Mouse (Mus musculus): Measurements from ENCODE around the gene Gm21981.

Gene Gm21981

GRCm38 (mm10) chr17:47702548-47703345 is 8.5 kb upstream of the Gm21981 start:
- DNase-seq (ENCODE audit: low spot score in 2 of 2), result no peak

- DNase-seq (ENCODE audit: low spot score in 2 of 2), result no peak
These were observed 7.5 kb upstream of the Gm21981 start for GRCm38 (mm10) chr17:47701793-47702192.

- no peak for DNase-seq (ENCODE audit: low spot score in 2 of 2)
These were observed 4.8 kb upstream of the Gm21981 start for GRCm38 (mm10) chr17:47699055-47699454.

GRCm38 (mm10) chr17:47698156-47698555 is 3.9 kb upstream of the Gm21981 start:
- DNase-seq (ENCODE audit: low spot score in 2 of 2), result no peak

GRCm38 (mm10) chr17:47695337-47695710 is 1.1 kb upstream of the Gm21981 start:
- DNase-seq (ENCODE audit: low spot score in 2 of 2), result no peak

- peak; percentile 96 to 97 for DNase-seq (ENCODE audit: low spot score in 2 of 2)
These were observed 465 bp upstream of the Gm21981 start, which contains the start of gene Prickle4 for GRCm38 (mm10) chr17:47694503-47695336. Gene Prickle4, minus strand, starts transcription at chr17:47694736.

- peak; percentile 31 to 72 for DNase-seq (ENCODE audit: low spot score in 2 of 2)
These were observed 399 bp downstream of the Gm21981 start for GRCm38 (mm10) chr17:47693671-47694441.

- no peak for DNase-seq (ENCODE audit: low spot score in 2 of 2)
These were observed 2.6 kb downstream of the Gm21981 start for GRCm38 (mm10) chr17:47691650-47692049.

- no peak for DNase-seq (ENCODE audit: low spot score in 2 of 2)
These were observed 4.4 kb downstream of the Gm21981 start for GRCm38 (mm10) chr17:47689894-47690293.

- peak; percentile 56 to 67 for DNase-seq (ENCODE audit: low spot score in 2 of 2)
These were observed 5.4 kb downstream of the Gm21981 start, which contains the start of gene Frs3 for GRCm38 (mm10) chr17:47688608-47689575. Gene Frs3, plus strand, starts transcription at chr17:47689030.

GRCm38 (mm10) chr17:47688344-47688607 is 6.0 kb downstream of the Gm21981 start, which contains the start of gene Tomm6:
Gene Tomm6, minus strand, starts transcription at chr17:47688386.
- no peak for DNase-seq (ENCODE audit: low spot score in 2 of 2)

GRCm38 (mm10) chr17:47687409-47688343 is 6.6 kb downstream of the Gm21981 start:
- DNase-seq (ENCODE audit: low spot score in 2 of 2), result peak; percentile 93 to 95

GRCm38 (mm10) chr17:47682836-47683235 is 11.4 kb downstream of the Gm21981 start:
- no peak for DNase-seq (ENCODE audit: low spot score in 2 of 2)

GRCm38 (mm10) chr17:47678702-47679101 is 15.6 kb downstream of the Gm21981 start:
- no peak for DNase-seq (ENCODE audit: low spot score in 2 of 2)

GRCm38 (mm10) chr17:47678238-47678637 is 16.0 kb downstream of the Gm21981 start:
- DNase-seq (ENCODE audit: low spot score in 2 of 2), result no peak

GRCm38 (mm10) chr17:47676581-47676980 is 17.7 kb downstream of the Gm21981 start:
- peak; percentile 19 to 66 for DNase-seq (ENCODE audit: low spot score in 2 of 2)

GRCm38 (mm10) chr17:47672311-47673111 is 21.7 kb downstream of the Gm21981 start:
- DNase-seq (ENCODE audit: low spot score in 2 of 2), result peak; percentile 38 to 58

GRCm38 (mm10) chr17:47671988-47672310 is 22.3 kb downstream of the Gm21981 start:
- no peak for DNase-seq (ENCODE audit: low spot score in 2 of 2)

- DNase-seq (ENCODE audit: low spot score in 2 of 2), result no peak
These were observed 25.1 kb downstream of the Gm21981 start for GRCm38 (mm10) chr17:47669166-47669565.

All from heart, adult 9 months (tissue).